Mouse (Mus musculus): Measurements from ENCODE around the gene Zan. TPM values are rescaled to one million over a fixed set of nuclear protein-coding genes. Genes with fewer than 3 reads are reported as not detected.

The Zan gene
- total and polyA plus RNA-seq, 3 experiments: 0.04 to 0.10 TPM; not detected in 1

DNA sequence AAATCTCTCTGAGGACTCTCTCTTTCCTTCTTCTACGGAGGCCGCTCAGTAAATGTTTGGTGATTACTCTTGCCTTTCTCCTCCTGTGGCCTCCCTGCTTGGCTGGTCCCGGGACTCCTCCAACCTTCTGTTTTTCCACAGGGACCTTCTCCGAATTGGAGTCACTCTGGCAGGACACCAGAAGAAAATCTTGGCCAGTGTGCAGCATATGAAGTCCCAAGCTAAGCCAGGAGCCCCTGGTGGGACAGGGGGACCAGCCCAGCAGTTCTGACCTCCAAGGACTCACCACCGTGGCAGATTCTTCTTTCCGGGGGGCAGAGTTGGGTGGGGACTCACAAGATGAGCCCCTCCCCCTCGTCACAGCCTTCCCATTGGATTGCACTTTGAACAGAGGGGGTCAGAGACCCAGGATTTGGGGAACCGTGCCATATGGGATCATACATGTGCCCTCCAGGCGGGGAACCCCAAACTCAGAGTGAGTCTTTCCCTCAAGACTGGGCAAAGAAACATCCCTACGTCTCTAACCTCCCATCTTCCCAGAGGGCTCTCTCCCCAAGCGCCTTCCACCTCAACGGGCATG, 103.4 kb downstream of the Zan start:
- H3K4me2 ChIP-seq (ENCODE audit: insufficient read depth, low read depth, poor library complexity, severe bottlenecking): no peak overlapping the region
- H3K27ac ChIP-seq (ENCODE audit: insufficient read depth, low read depth): no peak overlapping the region
- no peak for DNase-seq (ENCODE audit: extremely low read depth)
- peaks cover 76% of the 10 kb centered on the region for H3K27me3 ChIP-seq (replicated peaks)
- H3K4me1 ChIP-seq (ENCODE audit: control insufficient read depth in 1 of 2, insufficient read depth in 2 of 2): peaks cover 0 to 3% of the 10 kb centered on the region in 2 experiments; a peak in 1 of 4 replicates
- no peak overlapping the region for H3K4me3 ChIP-seq (replicated peaks in 1 of 3; ENCODE audit: low read depth in 2 of 3, low read length in 2 of 3, poor library complexity in 1 of 3)
- H3K79me2 ChIP-seq (replicated peaks; ENCODE audit: control insufficient read depth, extremely low read depth, insufficient read depth, poor library complexity, severe bottlenecking): no peaks in the 10 kb centered on the region
- in situ Hi-C loops (cut with MboI; ENCODE audit: low pct_ligation_motif_present, low pct_unique_long_range_greater_than_20kb, low sequenced_read_pairs) (no loop called here), dilution Hi-C loops (cut with MboI; ENCODE audit: extremely low pct_ligation_motif_present, extremely low pct_unique_long_range_greater_than_20kb, low sequenced_read_pairs) (no loop called here)
- TF ChIP-seq ZKSCAN1 (IDR thresholded peaks at IDR 0.05; ENCODE audit: borderline replicate concordance, low read depth, low read length) (no peak), TCF12 (IDR thresholded peaks at IDR 0.05; ENCODE audit: low read depth, low read length) (no peak), ZNF384 (IDR thresholded peaks at IDR 0.05; ENCODE audit: low read depth, low read length) (no peak), USF2 (conservative IDR thresholded peaks at IDR 0.05; ENCODE audit: low read depth, low read length) (no peak), E2F4 (IDR thresholded peaks at IDR 0.05; ENCODE audit: insufficient replicate concordance, low read depth, low read length) (no peak), JUN (IDR thresholded peaks at IDR 0.05; ENCODE audit: insufficient read depth, low read depth, low read length) (no peak), MAFK (IDR thresholded peaks at IDR 0.05; ENCODE audit: insufficient replicate concordance, low read length) (no peak), MAX (IDR thresholded peaks at IDR 0.05; ENCODE audit: low read length) (no peak), USF1 (IDR thresholded peaks at IDR 0.05; ENCODE audit: low read depth, low read length) (no peak)
- H3K9ac ChIP-seq (ENCODE audit: insufficient read depth, low read depth): no peak overlapping the region
- H3K9me3 ChIP-seq (replicated peaks; ENCODE audit: low read length): peaks cover 1% of the 10 kb centered on the region
- H3K36me3 ChIP-seq (replicated peaks in 1 of 2; ENCODE audit: control insufficient read depth in 1 of 2, insufficient read depth in 1 of 2, low read length in 1 of 2): no peaks in the 10 kb centered on the region

DNA sequence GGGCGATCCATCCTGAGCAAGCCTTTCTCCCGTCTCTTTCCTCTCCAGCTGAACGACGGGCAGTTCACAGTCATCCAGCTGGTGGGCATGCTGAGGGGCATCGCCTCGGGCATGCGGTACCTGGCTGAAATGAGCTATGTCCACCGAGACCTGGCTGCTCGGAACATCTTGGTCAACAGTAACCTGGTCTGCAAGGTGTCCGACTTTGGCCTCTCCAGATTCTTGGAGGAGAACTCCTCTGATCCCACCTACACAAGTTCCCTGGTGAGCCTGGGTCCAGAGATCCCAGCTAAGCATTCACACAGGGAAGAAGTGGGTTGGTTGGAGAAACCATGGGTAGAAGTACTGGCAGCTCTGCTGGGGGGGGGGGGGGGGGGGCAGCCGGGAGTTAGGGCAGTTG, 107.2 kb downstream of the Zan start:
- no peak for DNase-seq (ENCODE audit: extremely low read depth)
- dilution Hi-C loops (cut with MboI; ENCODE audit: extremely low pct_ligation_motif_present, extremely low pct_unique_long_range_greater_than_20kb, low sequenced_read_pairs) (no loop called here), in situ Hi-C loops (cut with MboI; ENCODE audit: low pct_ligation_motif_present, low pct_unique_long_range_greater_than_20kb, low sequenced_read_pairs) (no loop called here)
- Histone ChIP-seq H3K4me3 (replicated peaks in 1 of 3; ENCODE audit: low read depth in 2 of 3, low read length in 2 of 3, poor library complexity in 1 of 3) (no peak overlapping the region), H3K9ac (ENCODE audit: insufficient read depth, low read depth) (no peak overlapping the region), H3K36me3 (replicated peaks in 1 of 2; ENCODE audit: control insufficient read depth in 1 of 2, insufficient read depth in 1 of 2, low read length in 1 of 2) (no peaks in the 10 kb centered on the region), H3K79me2 (replicated peaks; ENCODE audit: control insufficient read depth, extremely low read depth, insufficient read depth, poor library complexity, severe bottlenecking) (no peaks in the 10 kb centered on the region), H3K4me1 (ENCODE audit: control insufficient read depth in 1 of 2, insufficient read depth in 2 of 2) (peaks cover 0 to 13% of the 10 kb centered on the region in 2 experiments; a peak in 2 of 4 replicates), H3K27me3 (replicated peaks) (peaks cover 66% of the 10 kb centered on the region), H3K4me2 (ENCODE audit: insufficient read depth, low read depth, poor library complexity, severe bottlenecking) (no peak overlapping the region), H3K27ac (ENCODE audit: insufficient read depth, low read depth) (no peak overlapping the region), H3K9me3 (replicated peaks; ENCODE audit: low read length) (peaks cover 5% of the 10 kb centered on the region)
- no peak for TF ChIP-seq RAD21 (IDR thresholded peaks at IDR 0.05; ENCODE audit: low read depth, low read length)
- TF ChIP-seq BHLHE40 (IDR thresholded peaks at IDR 0.05; ENCODE audit: low read depth, low read length): no peak
- TF ChIP-seq MAZ (IDR thresholded peaks at IDR 0.05; ENCODE audit: low read depth, low read length): no peak
- TF ChIP-seq MEF2A (IDR thresholded peaks at IDR 0.05; ENCODE audit: borderline replicate concordance, low read depth, low read length): no peak
- TF ChIP-seq ZC3H11A (IDR thresholded peaks at IDR 0.05; ENCODE audit: low read depth, low read length): no peak

Measured in CH12.LX (cell line).